Mouse (Mus musculus) stomach, postnatal 0 days (tissue): ENCODE measurements at regions not wholly inside any gene's neighbourhood (a gene's known extent, or its start where the extent isn't known, plus 50 kb on each side); places are given as distances from the start of the nearest gene placed in this dataset.
A peak's percentile ranks its signal among the peaks of the same experiment; 100 is the strongest.

Experiments
- CTCF ChIP-seq: IDR thresholded peaks from 2 replicates; pipeline ENCODE4 v1.5.1; 2016; ENCODE audit warnings: antibody characterized with exemption, low read depth, mild to moderate bottlenecking, moderate library complexity
- EP300 ChIP-seq: optimal IDR thresholded peaks from 2 replicates; pipeline ENCODE3; 2016; ENCODE audit warnings: antibody characterized with exemption

- TF ChIP-seq CTCF (peak; percentile 41; the same call in 1 of the 2 replicates), EP300 (no peak)
These were observed 142.6 kb downstream of the Unc5cl start for GRCm38 (mm10) chr17:48597301-48597700.
